Mouse (Mus musculus): ENCODE measurements at regions not wholly inside any gene's neighbourhood (a gene's known extent, or its start where the extent isn't known, plus 50 kb on each side); places are given as distances from the start of the nearest gene placed in this dataset.

DNA sequence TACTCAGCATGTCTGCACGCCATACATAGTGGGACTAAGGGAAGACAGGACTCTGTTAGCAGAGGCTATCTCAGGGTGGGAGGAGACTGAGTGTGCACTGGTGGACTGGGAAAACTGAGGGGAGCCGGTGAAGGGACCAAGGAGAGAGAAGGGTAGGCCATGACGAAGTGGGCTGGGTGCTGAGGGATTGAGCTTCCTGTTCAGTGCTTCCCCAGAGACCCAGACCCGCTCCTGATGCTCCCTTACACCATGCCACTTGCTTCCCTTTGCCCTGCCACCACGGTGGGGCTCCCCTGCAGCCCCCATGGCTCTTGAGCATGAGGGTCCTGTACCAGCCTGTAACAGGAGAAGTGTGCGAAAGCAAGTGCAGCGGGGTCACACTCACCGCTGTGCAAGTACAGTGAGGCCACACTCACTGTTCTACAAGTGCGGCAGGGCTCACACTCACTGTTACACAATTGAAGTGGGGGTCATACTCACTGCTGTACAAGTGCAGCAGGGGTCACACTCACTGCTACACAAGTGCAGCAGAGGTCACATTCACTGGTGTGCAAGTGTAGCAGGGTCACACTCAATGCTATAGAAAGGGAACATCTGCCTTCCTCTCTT is 53.1 kb upstream of the Slco4a1 start:
- TF ChIP-seq POLR2A (IDR thresholded peaks at IDR 0.05; ENCODE audit: low read depth, low read length): no peak
- no peak for TF ChIP-seq CTCF (IDR thresholded peaks at IDR 0.05; ENCODE audit: extremely low read depth, insufficient read length, insufficient replicate concordance, low read depth, low read length)

All from small intestine, adult 2 months (tissue).